Mouse (Mus musculus): ENCODE data around the gene C1qb.

C1qb gene

GRCm38 (mm10) chr4:136842802-136843201, 43.2 kb downstream of the C1qb start:
- no peak for DNase-seq

DNA sequence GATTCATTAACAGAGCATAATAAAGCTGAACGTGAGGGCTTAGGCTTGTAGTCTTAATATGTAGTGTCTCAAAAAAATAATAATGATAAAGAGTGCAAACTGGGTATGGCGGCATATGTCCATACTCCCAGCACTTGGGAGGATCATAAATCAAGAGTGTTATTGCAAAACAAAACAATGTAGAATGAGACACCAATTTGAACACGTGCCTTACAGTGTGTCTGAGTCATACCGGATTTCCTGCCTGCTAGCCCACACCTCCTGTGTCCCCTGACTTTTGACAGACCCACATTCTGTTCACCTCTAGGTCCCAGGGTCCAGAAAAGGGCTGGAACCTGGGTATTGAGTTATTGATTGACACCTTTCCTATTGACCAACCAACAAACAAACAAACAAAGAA, 44.0 kb downstream of the C1qb start:
- no peak for DNase-seq

- DNase-seq = peak; percentile 87
Observed at GRCm38 (mm10) chr4:136841056-136841455, 44.9 kb downstream of the C1qb start.

GRCm38 (mm10) chr4:136838462-136838861, 47.5 kb downstream of the C1qb start:
- DNase-seq = no peak

DNA sequence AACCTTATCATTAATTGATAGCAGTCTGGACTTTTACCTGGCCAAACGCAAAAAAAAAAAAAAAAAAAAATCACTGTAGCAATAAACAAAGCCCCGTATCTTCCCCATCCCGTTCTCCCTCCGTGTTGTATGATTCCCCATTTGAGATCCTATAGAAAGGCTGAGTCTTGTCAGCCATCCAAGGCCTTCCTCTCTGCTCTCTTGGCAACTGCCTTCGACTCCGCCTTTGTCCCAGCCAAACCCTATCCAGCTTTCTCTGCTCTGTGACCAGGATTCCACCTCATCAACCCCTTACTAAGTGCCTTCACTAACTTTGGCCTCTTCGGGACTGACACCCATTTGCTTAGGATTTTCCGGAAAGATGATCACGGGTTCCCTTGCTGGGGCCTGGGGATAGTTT, 48.0 kb downstream of the C1qb start:
- DNase-seq = no peak

GRCm38 (mm10) chr4:136836387-136836931, 49.5 kb downstream of the C1qb start:
- no peak for DNase-seq

DNA sequence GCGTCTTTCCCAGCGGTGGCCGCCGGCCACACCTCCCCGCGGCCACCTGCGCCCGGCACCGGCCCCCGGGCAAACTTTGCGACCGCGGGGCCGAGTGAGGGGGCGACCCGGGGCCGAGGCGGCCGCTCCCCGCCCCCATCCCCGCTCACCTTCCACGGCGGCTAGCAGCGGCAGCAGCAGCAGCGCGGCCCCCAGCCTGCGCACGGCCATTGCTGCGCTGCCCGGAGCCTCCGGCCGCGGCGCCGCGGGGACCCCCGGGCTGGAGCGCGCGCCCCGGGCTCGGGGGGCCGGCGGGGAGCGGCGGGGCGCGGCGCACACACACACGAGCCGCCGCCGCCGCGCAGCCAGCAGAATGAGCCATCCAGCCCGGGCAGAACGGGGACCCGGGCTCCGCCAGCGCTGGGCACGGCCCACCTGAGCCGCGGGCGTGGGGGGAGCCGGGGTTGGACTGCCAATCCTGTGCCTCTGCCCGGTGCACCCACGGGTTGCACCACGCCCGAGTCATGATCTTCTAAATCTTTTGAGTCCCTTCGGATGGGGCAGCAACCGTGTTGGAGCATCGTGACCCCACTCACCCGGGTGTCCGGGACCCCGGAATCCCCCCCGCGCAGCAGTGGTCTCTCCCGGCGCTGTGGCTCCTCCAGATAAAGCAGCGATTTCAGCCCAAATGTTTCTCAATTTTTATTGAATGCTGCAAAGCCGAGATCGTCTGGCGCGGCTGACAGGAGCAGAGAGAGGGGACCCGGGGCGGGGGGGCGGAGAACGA, 50.2 kb downstream of the C1qb start, which contains the start of gene Ephb2:
Ephb2 (minus strand) TSS at position 368 of the 766 bp plus-strand sequence.
- DNase-seq = peak; percentile 80

- peak; percentile 21 for DNase-seq
Observed at GRCm38 (mm10) chr4:136834815-136835620, 51.0 kb downstream of the C1qb start.

- DNase-seq = no peak
Observed at GRCm38 (mm10) chr4:136834439-136834814, 51.6 kb downstream of the C1qb start.

GRCm38 (mm10) chr4:136833619-136834351, 52.2 kb downstream of the C1qb start:
- peak; percentile 24 for DNase-seq

- no peak for DNase-seq
Observed at GRCm38 (mm10) chr4:136832559-136833232, 53.3 kb downstream of the C1qb start.

DNA sequence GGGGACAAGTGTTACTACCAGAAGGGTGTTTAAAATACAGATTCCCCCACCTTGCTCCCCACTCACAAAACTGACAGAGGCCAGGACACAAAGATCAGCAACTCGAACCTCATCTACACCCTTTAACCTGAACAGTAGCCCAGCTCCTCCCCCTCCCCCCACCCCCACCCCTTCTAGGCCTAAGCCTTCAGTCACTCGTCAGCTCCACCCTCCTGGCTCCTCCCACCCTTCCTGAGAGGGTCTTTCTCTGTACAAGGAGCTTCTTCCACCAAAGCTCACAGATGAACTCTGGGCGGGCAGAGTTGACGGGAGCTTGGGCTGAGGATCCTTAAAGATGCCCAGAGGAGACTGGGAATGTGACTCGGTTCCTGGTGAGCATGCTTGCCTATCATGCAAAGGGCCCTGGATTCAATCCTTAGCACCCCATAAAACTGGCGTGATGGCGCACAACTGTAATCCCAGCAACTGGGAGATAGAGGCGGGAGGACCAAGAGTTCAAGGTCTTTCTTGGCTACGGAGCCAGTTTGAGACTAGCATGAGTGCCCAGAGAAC, 55.6 kb downstream of the C1qb start:
- DNase-seq = no peak
